Mouse (Mus musculus): ENCODE measurements at regions not wholly inside any gene's neighbourhood (a gene's known extent, or its start where the extent isn't known, plus 50 kb on each side); places are given as distances from the start of the nearest gene placed in this dataset.
"Not testable (repeated sequence)": the region's sequence is repeated elsewhere in the genome, so short reads cannot be mapped to it uniquely, and the experiment has no call there.

DNA sequence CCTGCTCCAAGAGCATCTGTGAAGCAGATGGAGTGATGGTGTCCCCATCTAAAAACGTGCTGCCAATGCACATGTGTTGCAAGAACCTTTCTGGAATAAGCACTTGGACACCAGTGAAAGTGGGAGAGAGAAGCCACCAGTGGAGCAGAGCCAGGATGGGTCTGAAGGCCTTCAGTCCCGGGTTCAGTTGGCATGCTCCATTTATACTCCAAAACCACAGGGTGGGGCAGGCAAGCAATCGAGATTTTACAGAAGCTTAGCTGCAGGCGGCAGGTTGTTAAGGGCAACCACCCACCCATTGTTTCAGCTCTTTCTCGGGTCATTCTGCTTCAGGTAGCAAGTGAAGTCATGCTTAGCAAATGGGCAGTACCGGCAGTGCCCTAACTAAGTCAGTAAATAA is 51.8 kb upstream of the Sv2b start:
- no peak for DNase-seq

DNA sequence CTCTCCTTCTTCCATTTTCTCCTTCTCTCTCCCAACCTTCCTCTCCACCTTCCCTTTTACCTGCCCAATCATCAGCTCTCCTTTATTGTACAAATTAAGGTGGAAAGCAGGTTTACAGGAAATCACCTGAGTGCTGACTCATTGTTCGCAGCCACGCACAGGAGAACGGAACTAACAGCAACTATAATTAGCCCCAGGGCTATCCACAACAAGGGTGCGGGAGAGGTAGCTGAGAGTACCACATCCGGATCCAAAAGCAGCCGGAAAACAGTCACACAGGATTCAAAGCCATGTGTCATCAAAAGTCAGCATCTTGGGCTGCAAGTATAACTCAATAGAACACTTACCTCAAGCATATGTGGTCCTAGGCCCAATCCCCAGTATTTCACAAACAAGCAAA is 53.5 kb upstream of the Sv2b start:
- DNase-seq: no peak

DNA sequence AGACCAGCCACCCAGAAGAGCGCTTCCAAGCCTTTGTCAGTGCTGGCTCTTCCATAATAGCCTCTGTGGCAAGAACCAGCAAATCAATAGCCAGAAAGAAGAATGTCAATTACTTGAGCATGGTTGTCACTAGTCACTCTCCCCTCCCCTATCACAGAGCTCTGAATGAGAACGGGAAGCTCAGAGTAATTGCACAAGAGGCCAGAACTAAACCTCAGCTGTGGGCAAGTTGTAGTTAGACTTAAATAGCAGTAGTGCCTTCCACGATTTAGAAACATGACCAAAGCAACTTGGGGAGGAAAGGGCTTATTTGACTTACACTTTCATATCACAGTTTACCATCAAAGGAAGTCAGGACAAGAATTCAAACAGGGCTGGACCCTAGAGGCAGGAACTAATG is 56.4 kb upstream of the Sv2b start:
- DNase-seq: no peak

DNA sequence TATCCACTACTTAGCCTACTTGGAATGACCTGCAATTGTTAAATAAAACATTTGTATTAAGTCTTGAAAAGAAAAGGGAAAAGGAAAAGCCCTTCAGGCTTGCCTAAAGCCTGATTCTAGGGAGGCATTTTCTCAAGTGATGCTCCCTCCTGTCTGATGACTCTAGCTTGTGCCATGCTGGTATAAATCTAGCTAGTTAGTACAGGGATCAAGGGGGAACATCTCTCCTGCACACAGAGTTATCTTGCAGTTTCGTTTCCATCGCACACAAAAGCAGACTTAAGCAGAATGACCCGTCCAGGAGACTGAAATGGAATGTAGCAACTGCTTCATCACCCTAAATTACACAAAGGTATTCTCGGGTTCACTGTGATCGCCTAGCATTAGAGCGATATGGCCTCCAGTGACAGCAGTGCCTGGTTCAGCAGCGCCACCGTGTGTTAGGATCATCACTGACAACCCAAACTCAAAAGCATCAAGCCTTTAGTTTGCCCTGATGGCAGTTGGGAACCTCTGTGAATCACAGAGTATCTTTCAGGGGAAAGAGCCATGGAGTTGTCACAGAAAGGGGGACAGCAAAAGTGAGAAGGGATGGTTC is 57.3 kb upstream of the Sv2b start:
- DNase-seq: peak; percentile 71 to 85

DNA sequence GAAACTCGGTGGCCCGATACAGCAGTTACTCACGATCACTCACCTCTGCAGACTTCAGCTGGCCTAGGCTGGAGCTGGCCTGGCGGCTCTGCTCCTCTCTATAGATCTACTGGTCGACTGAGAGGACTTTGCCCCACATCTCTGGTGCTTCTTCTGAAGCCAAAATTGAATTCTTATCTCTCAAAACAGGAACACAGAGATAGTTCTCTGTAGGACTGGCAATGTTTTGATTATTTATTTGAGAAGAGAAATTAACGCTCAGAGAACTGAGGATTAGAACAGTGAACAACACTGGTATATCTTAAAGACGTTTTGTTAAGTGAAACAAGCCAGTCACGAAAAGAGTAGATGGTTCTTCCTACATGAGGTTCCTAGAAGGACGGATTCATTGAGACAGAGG is 59.3 kb upstream of the Sv2b start:
- DNase-seq: no peak

DNA sequence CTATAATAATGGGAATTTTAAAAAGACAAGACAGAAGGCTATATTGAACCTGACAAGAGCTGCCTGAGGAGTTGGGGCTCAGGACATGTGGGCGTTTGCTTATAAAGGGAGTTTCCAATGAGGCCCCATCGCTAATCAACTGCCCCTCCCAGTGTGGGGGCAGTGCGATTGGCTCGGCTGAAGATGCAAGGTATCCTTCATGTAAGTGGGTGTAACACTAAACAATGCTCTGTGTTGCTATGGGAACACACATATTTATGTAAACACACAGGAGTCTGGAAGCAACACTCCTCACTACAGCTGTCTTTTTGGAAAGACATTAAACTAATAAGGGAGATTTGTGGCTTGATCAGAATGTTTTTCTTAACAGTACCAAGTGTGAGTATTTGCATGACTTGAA is 60.3 kb upstream of the Sv2b start:
- no peak for DNase-seq

DNA sequence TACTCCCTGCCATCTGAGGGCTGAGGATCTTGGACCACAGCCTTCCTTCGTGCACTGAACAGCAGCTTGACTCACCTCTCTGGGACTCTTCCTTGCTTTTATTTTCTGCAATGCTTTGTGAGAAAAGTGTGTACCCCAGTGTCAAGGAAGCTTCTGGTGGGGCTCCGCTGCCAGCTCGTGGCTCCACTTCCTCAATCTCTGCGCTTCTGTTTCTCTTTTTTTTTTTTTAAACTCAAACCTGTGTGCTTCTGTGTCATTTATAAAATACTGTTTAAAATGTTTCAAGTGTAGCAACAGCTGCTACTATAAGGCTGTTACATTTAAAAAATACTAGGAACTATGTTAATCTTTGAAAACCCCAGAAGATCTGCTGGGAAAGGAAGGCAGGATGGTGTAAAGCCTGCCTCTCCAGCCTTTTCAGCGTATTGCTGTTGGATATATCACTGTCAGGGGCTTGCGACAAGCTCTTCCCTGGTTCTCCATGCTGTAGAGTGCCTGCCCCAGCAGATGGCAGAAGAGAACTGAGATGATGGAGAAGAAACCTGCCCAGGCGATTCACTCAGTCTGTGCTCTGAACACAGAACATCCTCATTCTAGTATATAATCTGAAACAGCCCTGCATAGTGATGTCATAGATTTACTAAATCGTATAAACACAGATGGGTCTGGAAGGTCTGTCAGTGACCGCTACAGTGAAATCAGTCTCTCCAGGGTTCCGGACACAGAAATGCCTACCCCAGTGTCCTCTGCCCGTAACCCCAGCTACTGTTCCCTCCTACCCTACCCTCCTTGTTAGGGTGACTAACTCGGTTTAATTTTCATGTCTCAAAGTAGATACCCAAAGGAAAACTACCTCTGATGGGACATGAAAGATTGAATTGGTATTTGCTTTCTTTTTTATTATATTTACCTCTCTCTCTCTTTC is 61.8 kb upstream of the Sv2b start:
- DNase-seq: peak; percentile 74 to 82

DNA sequence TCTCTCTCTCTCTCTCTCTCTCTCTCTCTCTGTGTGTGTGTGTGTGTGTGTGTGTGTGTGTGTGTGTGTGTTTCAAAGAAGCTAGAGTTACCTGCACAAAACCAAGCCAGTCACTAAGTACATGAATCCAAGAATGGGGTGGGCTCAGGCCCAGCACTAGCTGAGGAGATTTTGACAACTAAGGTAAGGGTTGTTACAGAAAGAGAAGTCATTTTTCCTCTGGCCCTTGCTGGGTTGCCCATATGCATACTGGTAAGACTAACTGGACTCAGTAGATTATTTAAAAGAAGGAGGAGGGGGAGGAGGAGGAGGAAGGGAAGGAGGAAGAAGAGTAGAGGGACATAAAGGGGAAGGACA is 62.4 kb upstream of the Sv2b start:
- DNase-seq: no peak

DNA sequence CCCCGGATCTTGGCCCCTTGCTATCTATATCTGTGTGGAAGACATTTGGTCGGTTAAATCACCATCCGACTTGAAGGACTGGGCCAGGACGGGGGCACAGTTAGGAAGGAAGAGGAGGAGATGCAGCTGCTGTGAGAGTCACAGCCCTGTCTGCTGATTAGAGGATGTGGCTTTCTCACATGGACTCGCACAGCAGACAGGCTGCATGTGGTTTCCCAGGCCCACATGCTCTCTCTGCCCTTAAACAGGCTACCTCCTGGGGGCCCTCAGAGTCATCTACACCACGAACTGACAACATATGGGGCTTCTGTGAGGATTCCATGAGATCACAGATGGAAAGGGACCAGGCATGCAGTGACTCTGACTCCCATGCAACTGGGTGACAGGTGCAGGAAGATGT is 62.9 kb upstream of the Sv2b start:
- peak in 1 of 2 experiments; percentile 43 for DNase-seq

DNA sequence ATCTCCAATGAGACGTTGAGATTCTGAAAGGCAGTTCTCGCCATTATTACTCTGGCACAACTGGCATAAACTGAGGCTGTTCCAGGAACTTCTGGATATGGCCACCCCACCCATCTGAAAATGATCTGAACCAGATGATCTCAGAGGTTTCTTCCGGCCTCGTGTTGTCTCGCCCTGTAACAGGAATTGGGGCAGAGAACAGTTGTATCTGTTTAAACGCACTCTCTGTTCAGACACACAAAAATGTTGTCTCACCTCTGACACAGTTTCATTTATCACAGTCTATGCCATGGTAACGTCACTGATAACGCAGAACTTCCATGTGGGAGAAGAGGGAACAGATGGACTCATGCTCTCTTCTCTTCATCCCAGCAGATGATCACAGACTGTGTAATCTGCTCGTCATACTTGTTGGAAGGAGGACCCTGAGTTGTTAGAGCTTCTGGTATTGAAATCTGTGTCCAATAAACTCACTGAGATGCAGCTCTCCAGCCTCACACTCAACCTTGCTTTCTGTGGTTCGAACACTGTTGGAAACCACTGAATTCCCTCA is 63.9 kb upstream of the Sv2b start:
- no peak for DNase-seq

DNA sequence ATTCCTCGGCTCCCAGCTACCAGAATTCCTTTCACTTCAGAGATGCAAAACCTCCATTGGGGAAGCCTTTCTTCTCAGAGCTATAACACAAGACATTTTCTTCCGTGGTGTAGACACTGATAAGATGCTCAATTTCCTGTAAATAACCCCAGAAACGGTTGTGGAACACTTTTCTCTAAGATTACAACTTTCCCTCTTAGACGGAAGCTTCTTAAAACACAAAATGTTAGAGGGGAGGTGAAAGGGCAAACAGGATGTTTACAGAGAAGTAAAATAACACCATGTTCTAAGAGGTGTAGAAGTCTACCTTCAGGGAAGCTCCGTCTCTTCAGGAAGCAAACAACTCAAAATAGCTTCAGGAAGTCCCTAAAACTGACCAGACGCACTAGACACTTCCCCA is 65.4 kb upstream of the Sv2b start:
- no peak for DNase-seq

DNA sequence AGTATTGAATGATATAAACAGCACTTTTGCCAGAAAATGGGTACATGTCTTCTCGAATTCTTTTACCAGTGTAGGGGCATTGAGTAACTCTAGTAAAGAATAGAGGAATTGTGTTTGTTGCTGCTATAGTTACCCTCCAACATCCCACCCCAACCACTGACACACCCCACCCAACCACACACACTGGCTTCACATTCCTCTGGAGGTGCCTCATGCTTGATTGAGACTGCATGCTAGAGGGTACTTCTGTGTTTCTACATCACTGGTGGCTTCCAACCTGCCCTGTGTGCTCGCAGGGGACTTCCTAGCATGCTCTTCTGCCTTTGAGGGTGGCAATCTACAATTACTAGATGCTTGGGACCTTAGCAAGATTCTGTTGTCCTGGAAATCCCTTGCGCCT is 70.5 kb upstream of the Sv2b start:
- no peak for DNase-seq

DNA sequence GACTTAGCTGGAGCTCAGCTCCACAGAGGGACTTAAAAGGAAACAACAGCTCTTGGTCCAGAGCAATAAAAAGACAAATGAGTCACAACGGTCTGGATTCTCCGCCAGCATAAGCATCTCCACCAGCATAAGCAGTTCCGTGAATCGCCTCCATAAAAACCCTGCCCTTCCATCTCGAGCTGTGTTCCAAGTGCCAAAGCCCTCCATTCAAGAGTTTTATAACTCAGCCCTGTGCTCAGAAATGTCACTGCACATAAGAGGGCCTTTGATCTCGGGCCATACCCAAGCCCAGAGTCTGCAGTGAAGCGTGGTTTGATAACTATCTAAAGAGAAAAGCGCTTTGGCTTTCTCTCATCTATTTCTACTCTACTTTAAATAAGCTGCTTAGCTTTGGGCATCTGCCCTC is 70.8 kb upstream of the Akap13 start:
- DNase-seq: no peak

DNA sequence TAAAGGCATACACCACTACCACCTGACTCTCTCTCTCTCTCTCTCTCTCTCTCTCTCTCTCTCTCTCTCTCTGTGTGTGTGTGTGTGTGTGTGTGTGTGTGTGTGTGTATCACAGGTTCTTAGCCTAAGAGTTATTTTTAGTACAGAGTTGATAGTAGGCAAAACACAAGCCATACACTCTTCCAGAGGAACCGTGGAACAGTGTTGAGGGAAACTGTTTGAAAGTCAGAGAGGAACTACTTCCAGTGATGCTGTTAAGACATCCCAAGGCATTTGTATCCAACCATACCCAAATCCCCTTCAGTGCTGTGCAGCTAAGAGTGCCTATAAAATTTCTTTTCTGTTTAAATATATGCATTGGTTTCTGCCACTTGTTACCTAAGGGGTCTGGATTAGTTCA is 68.3 kb upstream of the Akap13 start:
- DNase-seq: no peak

DNA sequence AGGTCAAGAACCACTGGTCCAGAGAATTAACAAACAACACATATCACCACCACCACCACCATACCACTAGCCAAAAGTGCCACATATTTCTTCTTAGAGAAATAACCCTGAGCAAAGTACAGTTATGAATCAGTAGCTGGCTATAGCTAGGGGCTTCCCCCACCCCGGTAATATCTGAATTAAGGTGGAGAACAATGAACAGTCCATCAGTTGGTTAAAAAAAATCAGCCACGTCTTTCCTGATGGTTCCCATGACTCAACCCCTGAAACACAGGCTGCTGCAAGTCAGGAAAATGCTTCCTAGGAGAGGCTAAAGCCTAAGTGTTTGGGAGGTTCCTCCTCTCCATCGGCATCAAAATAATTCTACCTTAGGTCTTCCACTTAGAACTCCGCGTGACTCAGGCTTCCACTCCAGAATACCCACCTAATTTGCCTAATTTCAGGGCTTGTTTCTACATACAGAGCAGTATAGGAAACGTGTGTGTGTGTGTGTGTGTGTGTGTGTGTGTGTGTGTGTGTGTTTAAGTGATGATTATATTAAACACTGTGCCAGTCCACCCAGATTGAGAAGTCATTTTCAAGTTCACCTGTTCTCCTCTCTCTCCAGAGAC is 67.4 kb upstream of the Akap13 start:
- no peak for DNase-seq

DNA sequence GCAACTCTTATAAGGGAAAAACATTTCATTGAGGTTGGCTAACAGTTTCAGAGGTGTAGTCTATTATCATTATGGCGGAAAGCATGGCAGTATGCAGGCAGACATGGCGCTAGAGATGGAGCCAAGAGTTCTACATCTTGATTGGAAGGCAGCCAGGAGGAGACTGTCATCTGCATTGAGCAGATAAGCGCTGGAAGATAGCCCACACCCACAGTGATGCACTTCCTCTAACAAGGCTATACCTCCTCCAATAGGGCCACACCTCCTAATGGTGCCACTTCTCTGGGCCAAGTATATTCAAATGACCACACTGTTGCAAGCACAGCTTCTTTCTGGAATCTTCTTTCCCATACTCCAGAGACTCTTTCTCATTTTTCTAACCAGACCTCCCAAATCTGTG is 65.2 kb upstream of the Akap13 start:
- DNase-seq: no peak

DNA sequence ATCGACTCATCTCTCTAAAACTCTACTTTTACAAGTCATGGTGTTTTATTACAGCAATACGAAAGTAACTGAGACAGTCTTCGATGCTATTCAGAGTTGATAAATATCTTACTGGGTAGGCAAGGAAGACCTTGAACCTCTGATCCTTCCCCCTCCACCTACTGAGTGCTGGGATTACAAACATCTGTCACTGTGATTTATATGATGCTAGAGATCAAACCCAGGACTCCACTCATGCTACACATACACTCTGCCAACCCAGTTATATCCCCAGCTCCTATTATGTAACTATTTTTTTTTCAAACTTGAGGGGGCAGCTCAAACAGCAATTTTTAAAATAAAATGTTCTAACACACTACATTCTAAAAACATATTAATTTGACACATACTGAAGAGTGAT is 62.6 kb upstream of the Akap13 start:
- no peak for DNase-seq

DNA sequence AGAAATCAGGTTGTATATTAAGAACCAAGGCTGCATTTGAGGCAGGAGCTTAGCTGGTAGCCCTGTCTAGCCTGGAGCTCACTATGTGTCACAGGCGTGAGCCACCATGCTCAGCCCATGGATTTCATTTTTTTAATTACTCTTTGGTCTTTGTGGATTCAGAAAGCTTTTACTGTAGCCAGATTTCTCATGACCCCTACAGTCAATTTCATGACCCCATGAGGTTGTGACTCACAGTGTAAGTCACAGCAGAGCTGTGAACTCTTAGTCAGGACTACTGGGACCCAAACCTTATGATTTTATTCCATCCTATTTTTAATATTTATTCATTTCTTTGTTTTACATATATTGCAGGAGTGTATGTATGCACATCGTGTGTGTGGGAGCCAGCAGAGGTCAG is 61.9 kb upstream of the Akap13 start:
- no peak for DNase-seq

DNA sequence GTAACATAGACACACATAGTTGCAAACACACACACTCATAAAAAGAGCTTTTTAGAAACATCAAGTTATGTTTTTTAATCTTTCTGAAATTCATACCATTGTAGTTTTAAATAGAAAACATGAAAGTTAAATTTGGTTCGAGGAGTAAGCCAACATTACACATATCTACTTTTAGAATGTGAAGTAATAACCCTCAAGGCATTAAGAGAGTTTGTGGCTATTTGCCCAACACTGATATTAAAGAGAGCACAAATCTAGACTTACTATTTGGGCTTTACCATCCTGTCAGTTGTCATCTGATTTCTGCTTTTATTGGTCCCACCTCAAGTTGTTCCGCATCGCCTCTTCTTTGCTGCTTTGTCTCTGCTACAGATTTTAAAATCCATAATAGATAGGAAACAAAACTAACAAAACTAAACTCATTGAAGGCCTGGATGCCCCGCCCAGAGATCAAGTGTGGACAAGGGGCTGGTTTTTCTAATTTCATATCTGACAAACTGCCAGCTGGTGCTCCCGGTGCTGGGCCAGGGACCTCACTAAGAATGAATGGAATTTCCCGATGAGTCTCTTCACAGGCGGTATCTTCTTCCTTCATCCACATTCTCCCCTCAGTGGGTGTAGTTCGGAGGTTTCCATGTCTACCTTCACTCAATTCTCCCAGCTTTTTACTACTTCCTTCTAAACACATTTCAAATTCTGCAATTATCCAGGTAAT is 60.3 kb upstream of the Akap13 start:
- DNase-seq: no peak

DNA sequence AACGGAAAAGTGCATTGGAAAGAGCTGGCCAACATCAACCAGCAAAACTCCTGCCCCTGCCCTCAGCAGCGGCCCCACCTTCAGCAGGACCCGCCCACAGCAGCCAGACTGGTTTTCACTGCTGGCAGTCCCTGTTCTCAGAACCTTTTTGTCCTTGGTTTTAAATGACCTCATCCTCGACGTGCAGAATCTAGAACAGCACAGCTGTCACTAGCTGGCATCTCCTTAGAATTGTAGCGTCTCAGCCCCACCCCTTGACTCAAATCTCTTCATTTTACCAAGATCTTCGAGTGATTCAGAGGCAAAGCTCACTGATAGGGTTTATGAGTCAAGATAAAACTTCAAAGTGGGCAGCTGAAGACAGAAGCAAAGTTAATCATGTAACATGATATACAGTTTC is 57.8 kb upstream of the Akap13 start:
- peak; percentile 16 to 53 for DNase-seq

DNA sequence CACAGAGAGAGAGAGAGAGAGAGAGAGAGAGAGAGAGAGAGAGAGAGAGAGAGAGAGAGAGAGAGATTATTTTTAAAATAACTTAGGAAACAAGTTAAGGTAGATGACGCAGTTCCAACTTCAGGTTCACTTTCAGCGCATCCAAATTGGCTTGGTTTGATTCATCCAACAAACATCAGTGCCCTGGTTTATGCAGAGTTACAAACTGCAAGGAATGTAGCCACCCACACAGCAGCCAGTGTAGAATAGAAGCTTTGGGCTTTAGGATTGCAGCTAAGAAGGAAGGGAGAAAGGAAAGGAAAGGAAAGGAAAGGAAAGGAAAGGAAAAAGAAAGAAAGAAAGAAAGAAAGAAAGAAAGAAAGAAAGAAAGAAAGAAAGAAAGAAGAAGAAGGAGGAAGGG is 56.9 kb upstream of the Akap13 start:
- DNase-seq: not testable (repeated sequence)

DNA sequence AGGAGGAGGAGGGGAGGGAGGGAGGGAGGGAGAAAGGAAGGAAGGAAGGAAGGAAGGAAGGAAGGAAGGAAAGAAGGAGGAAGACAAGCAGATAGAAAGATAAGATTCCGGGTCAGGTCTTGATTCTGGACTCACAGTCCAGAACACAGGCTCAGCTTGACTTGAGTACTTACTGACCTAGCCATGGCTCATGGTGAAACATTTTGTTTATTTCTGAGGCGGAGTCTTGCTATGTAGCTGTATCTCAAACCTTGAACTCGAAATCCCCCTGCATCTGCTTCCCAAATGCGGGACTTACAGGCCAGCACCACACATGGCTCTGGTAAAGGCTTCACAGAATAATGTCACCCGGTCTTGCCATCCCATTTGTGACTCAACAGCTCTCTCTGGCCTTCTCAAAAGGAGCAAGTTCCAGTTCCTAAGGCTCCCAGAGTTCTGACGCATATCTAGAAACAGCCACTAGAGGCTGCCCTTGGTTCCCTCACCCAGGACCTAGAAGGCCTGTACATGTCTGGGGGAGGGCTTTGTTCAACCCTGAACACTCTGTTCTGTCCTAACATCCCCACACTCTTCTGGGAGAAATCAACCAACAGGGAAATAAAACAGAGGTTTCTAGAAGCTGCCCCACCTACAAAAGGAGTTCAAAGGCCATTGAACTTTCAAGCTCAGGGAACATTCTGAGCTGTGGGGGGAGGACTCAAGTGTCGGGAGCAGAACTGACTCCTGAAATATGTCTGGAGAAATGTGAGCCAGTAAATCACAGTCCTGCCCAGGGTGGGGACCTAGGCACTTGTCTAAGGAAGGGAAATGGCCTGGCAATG is 56.2 kb upstream of the Akap13 start:
- DNase-seq: peak; percentile 69 to 80

Data from kidney, postnatal 25 days (tissue).